Mouse (Mus musculus) MEL (cell line): ENCODE measurements around the gene Rgs11. TPM values are rescaled to one million over a fixed set of nuclear protein-coding genes. Genes with fewer than 3 reads are reported as not detected.

Source experiments
- DNase-seq: peaks from one replicate; pipeline ENCODE4 v3.0.0; 2011; ENCODE audit warnings: low read depth, low spot score
- H3K27ac ChIP-seq: 2 replicates; pipeline ENCODE4 v1.5.1; 2012; ENCODE audit warnings: low read depth, mild to moderate bottlenecking, control low read depth, low read length, moderate library complexity; ENCODE audit not compliant: control insufficient read depth
- H3K27me3 ChIP-seq, 2 experiments: fragments of 150-350 bp in 1 of 2; sonication (generic) in 1 of 2; 2 replicates each; pipeline ENCODE4 v1.6.1; 2012; ENCODE audit warnings: low read length in 2 of 2, mild to moderate bottlenecking in 2 of 2, improper control_type of control experiment in 1 of 2, moderate library complexity in 1 of 2; ENCODE audit not compliant: insufficient read depth in 2 of 2, control insufficient read depth in 1 of 2
- H3K36me3 ChIP-seq, 2 experiments: 2 replicates each; pipeline ENCODE4 v1.6.1; 2012 to 2014; ENCODE audit warnings: low read length in 2 of 2, improper control_type of control experiment in 1 of 2, inconsistent platforms in 1 of 2, mild to moderate bottlenecking in 1 of 2; ENCODE audit not compliant: insufficient read depth in 2 of 2, control insufficient read depth in 1 of 2
- H3K4me1 ChIP-seq, 2 experiments: fragments of 150-350 bp in 1 of 2; sonication (generic) in 1 of 2; 2 replicates each; pipeline ENCODE4 v1.6.1; 2012; ENCODE audit warnings: low read length in 2 of 2, improper control_type of control experiment in 1 of 2, mild to moderate bottlenecking in 1 of 2; ENCODE audit not compliant: insufficient read depth in 2 of 2, control insufficient read depth in 1 of 2
- H3K4me3 ChIP-seq, 2 experiments: fragments of 150-350 bp in 1 of 2; sonication (generic) in 1 of 2; 2 replicates each; pipeline ENCODE4 v1.5.1; 2012; ENCODE audit warnings: low read depth in 2 of 2, low read length in 2 of 2, mild to moderate bottlenecking in 2 of 2, moderate library complexity in 2 of 2, control low read depth in 1 of 2, improper control_type of control experiment in 1 of 2; ENCODE audit not compliant: control insufficient read depth in 1 of 2, insufficient read depth in 1 of 2
- H3K79me2 ChIP-seq: 2 replicates; pipeline ENCODE4 v1.6.1; 2012; ENCODE audit warnings: mild to moderate bottlenecking, low read length, moderate library complexity; ENCODE audit not compliant: control insufficient read depth, poor library complexity, insufficient read depth
- H3K9ac ChIP-seq: 2 replicates; pipeline ENCODE4 v1.6.1; 2012; ENCODE audit warnings: low read depth, mild to moderate bottlenecking, control low read depth, low read length, moderate library complexity; ENCODE audit not compliant: control insufficient read depth, poor library complexity, severe bottlenecking
- H3K9me3 ChIP-seq: fragments of 150-350 bp; sonication (generic); replicated peaks from 2 replicates; pipeline ENCODE4 v1.6.1; 2012; ENCODE audit warnings: mild to moderate bottlenecking, low read length, improper control_type of control experiment, moderate library complexity; ENCODE audit not compliant: insufficient read depth
- CHD1 ChIP-seq: IDR thresholded peaks from 2 replicates; pipeline ENCODE4 v1.6.1; 2012; ENCODE audit warnings: low read depth, mild to moderate bottlenecking, inconsistent platforms, low read length, improper control_type of control experiment
- CHD2 ChIP-seq: IDR thresholded peaks from 2 replicates; pipeline ENCODE4 v1.6.1; 2011; ENCODE audit warnings: low read length, improper control_type of control experiment
- E2F4 ChIP-seq: IDR thresholded peaks from 2 replicates; pipeline ENCODE4 v1.6.1; 2011; ENCODE audit warnings: low read depth, low read length, improper control_type of control experiment, borderline replicate concordance
- MYC ChIP-seq: IDR thresholded peaks from 2 replicates; pipeline ENCODE4 v1.6.1; 2011; ENCODE audit warnings: low read depth, mild to moderate bottlenecking, low read length, improper control_type of control experiment, moderate library complexity
- NELFE ChIP-seq: IDR thresholded peaks from 2 replicates; pipeline ENCODE4 v1.6.1; 2011; ENCODE audit warnings: low read depth, low read length, improper control_type of control experiment
- POLR2AphosphoS2 ChIP-seq: IDR thresholded peaks from 2 replicates; pipeline ENCODE4 v1.6.1; 2011; ENCODE audit warnings: low read length, improper control_type of control experiment
- RCOR1 ChIP-seq: IDR thresholded peaks from 2 replicates; pipeline ENCODE4 v1.6.1; 2012; ENCODE audit warnings: low read depth, mild to moderate bottlenecking, inconsistent platforms, low read length, improper control_type of control experiment
- TCF12 ChIP-seq: IDR thresholded peaks from 2 replicates; pipeline ENCODE4 v1.6.1; 2014; ENCODE audit warnings: low read depth, mild to moderate bottlenecking, inconsistent platforms, low read length, improper control_type of control experiment, moderate library complexity
- USF2 ChIP-seq, 2 experiments: IDR thresholded peaks; 2 replicates each; pipeline ENCODE4 v1.6.1; 2011 to 2012; ENCODE audit warnings: improper control_type of control experiment in 2 of 2, low read length in 2 of 2, borderline replicate concordance in 1 of 2, inconsistent platforms in 1 of 2, low read depth in 1 of 2, mild to moderate bottlenecking in 1 of 2; ENCODE audit not compliant: insufficient read depth in 1 of 2
- ZKSCAN1 ChIP-seq: IDR thresholded peaks from 2 replicates; pipeline ENCODE4 v1.6.1; 2012; ENCODE audit warnings: low read depth, mild to moderate bottlenecking, inconsistent platforms, low read length, improper control_type of control experiment, moderate library complexity
- ZMIZ1 ChIP-seq: IDR thresholded peaks from 2 replicates; pipeline ENCODE4 v1.6.1; 2012; ENCODE audit warnings: low read depth, mild to moderate bottlenecking, inconsistent platforms, low read length, improper control_type of control experiment, moderate library complexity
- polyA plus RNA-seq, 2 experiments: library from polyadenylated mRNA; stranded (reverse) in 1 of 2; unstranded in 1 of 2; fragments of >175 nt in 1 of 2; fragments of >200 nt in 1 of 2; gene quantifications; 2 replicates each; pipeline versions ENCODE4 v1.2.1 to v1.2.4; 2012; ENCODE audit warnings: low replicate concordance in 2 of 2, low read depth in 1 of 2; ENCODE audit not compliant: insufficient read length in 2 of 2, insufficient read depth in 1 of 2, missing spikeins in 1 of 2
- total RNA-seq: library from RNA; depleted of rRNA; stranded (reverse); fragments of 300-350 nt; gene quantifications from 2 replicates; pipeline ENCODE4 v1.2.3, GENCODE M21; 2012; rRNA removed

Rgs11 gene
- total and polyA plus RNA-seq, 3 experiments = 11.4 to 32.6 TPM; not detected in 1

DNA sequence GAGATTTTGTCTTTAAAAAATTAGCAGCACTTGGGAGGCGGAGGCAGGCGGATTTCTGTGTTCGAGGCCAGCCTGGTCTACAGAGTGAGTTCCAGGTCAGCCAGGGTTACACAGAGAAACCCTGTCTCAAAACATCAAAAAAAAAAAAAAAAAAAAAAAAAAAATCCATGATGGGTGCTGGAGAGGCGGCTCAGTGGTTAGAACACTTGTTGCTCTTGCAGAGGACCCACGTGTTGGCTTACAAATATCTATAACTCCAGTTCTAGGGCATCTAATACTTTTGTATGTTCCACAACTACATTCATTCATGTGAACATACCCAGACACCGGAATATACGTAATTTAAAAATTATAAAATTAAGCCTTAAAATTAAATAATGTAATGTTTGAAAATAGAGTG lies 52.6 kb downstream of the Rgs11 start:
- DNase-seq = no peak
- Histone ChIP-seq H3K27me3 (no peaks in the 10 kb centered on the region), H3K9me3 (no peaks in the 10 kb centered on the region), H3K4me1 (peaks cover 7% of the 10 kb centered on the region in 2 experiments; a peak in 2 of 4 replicates), H3K79me2 (peaks cover 49% of the 10 kb centered on the region), H3K36me3 (peaks cover 38 to 43% of the 10 kb centered on the region in 2 experiments), H3K9ac (no peak overlapping the region), H3K4me3 (no peak overlapping the region), H3K27ac (no peak overlapping the region)
- TF ChIP-seq CHD1 = no peak
- TF ChIP-seq TCF12 = no peak
- no peak for TF ChIP-seq CHD2
- no peak for TF ChIP-seq ZKSCAN1
- TF ChIP-seq E2F4 = no peak
- TF ChIP-seq NELFE = no peak
- TF ChIP-seq ZMIZ1 = no peak
- TF ChIP-seq POLR2AphosphoS2 = no peak
- no peak for TF ChIP-seq RCOR1
- no peak for TF ChIP-seq MYC
- TF ChIP-seq USF2 (IDR thresholded peaks at IDR 0.05; ENCODE audit: borderline replicate concordance in 1 of 2, insufficient read depth in 1 of 2, low read depth in 1 of 2, low read length in 2 of 2) = no peak

Other genes starting within 250 kb of the Rgs11 start
- 5.6 and 6.2 TPM in 2 replicates for gene Capn15, start 217.2 kb upstream of the Rgs11 start, total RNA-seq
- gene Capn15, start 217.2 kb upstream of the Rgs11 start, polyA plus RNA-seq = 10 to 100 TPM in 1 of 2 experiments, not detected in 1; 16.2 TPM
- 3.1 and 3.2 TPM in 2 replicates for gene Rab11fip3, start 133.4 kb upstream of the Rgs11 start, total RNA-seq
- 10 to 100 TPM in 1 of 2 experiments, not detected in 1; 18.9 TPM for gene Rab11fip3, start 133.4 kb upstream of the Rgs11 start, polyA plus RNA-seq
- 6.5 TPM in 2 replicates for gene Decr2, start 112.6 kb upstream of the Rgs11 start, total RNA-seq
- gene Decr2, start 112.6 kb upstream of the Rgs11 start, polyA plus RNA-seq = 10 to 100 TPM in 1 of 2 experiments, not detected in 1; 11.3 TPM
- gene Nme4, start 107.3 kb upstream of the Rgs11 start, total RNA-seq = 89.1 and 115 TPM in 2 replicates
- gene Nme4, start 107.3 kb upstream of the Rgs11 start, polyA plus RNA-seq = 100 to 1,000 TPM; 125 to 430 TPM
- gene Tmem8, start 89.7 kb upstream of the Rgs11 start, total RNA-seq = 4.4 and 4.7 TPM in 2 replicates
- 10 to 100 TPM in 1 of 2 experiments, not detected in 1; 16.7 TPM for gene Tmem8, start 89.7 kb upstream of the Rgs11 start, polyA plus RNA-seq
- 164 and 165 TPM in 2 replicates for gene Mrpl28, start 79.5 kb upstream of the Rgs11 start, total RNA-seq
- gene Mrpl28, start 79.5 kb upstream of the Rgs11 start, polyA plus RNA-seq = 100 to 1,000 TPM; 148 to 174 TPM
- 32.1 and 33.5 TPM in 2 replicates for gene Axin1, start 64.3 kb upstream of the Rgs11 start, total RNA-seq
- 10 to 100 TPM in 1 of 2 experiments, not detected in 1; 54.2 TPM for gene Axin1, start 64.3 kb upstream of the Rgs11 start, polyA plus RNA-seq
- gene Pdia2, start 3.9 kb upstream of the Rgs11 start, total RNA-seq = 11.2 and 12.5 TPM in 2 replicates
- gene Pdia2, start 3.9 kb upstream of the Rgs11 start, polyA plus RNA-seq = 10 to 100 TPM in 1 of 2 experiments, not detected in 1; 13.6 TPM
- 75.7 and 76.3 TPM in 2 replicates for gene Arhgdig, start 4.8 kb downstream of the Rgs11 start, total RNA-seq
- 10 to 100 TPM in 1 of 2 experiments, not detected in 1; 97.0 TPM for gene Arhgdig, start 4.8 kb downstream of the Rgs11 start, polyA plus RNA-seq
- not detected in 2 replicates for gene Fam234a, start 41.3 kb downstream of the Rgs11 start, total RNA-seq
- gene Fam234a, start 41.3 kb downstream of the Rgs11 start, polyA plus RNA-seq = under 1 TPM in 1 of 2 experiments, not detected in 1; 0.10 TPM
- gene Luc7l, start 49.9 kb downstream of the Rgs11 start, total RNA-seq = 54.3 and 58.4 TPM in 2 replicates
- gene Luc7l, start 49.9 kb downstream of the Rgs11 start, polyA plus RNA-seq = 10 to 100 TPM in 1 of 2 experiments, not detected in 1; 59.2 TPM
- gene Neurl1b, start 211.9 kb downstream of the Rgs11 start, total RNA-seq = 0.12 and 0.13 TPM in 2 replicates
- under 1 TPM in 1 of 2 experiments, not detected in 1; 0.28 TPM for gene Neurl1b, start 211.9 kb downstream of the Rgs11 start, polyA plus RNA-seq